Mouse (Mus musculus) heart, adult 18-20 months (tissue): ENCODE data around the gene Fam98a. TPM values are rescaled to one million over a fixed set of nuclear protein-coding genes. Genes with fewer than 3 reads are reported as not detected.

ENCODE experiments used
- DNase-seq, 2 experiments: peaks; one replicate each; pipeline ENCODE4 v3.0.0; 2021 to 2022; ENCODE audit warnings: mixed read lengths in 1 of 2
- long read RNA-seq, 2 experiments: library from polyadenylated mRNA; stranded (forward); transcript quantifications; one replicate each; pipeline ENCODE4 v2.0.0; 2021
- total RNA-seq, 2 experiments: library from RNA; stranded (reverse); gene quantifications; 2 replicates each; pipeline ENCODE4 v1.2.3; 2021

Gene Fam98a
- 10 to 100 TPM; 36.8 to 48.8 TPM for total RNA-seq
- long read RNA-seq, experiment 1, transcript Fam98a-201 (8 exons, 2,817 nt): major isoform, 7 of 9 reads
- long read RNA-seq, experiment 1, partial matches to known transcripts: 0 of 9 reads
- long read RNA-seq, experiment 1, other reads (novel, unspliced or antisense): 2 of 9 reads
- long read RNA-seq, experiment 2, transcript Fam98a-201 (8 exons, 2,817 nt): major isoform, 6 of 8 reads
- long read RNA-seq, experiment 2, partial matches to known transcripts: 0 of 8 reads
- long read RNA-seq, experiment 2, other reads (novel, unspliced or antisense): 2 of 8 reads

DNA sequence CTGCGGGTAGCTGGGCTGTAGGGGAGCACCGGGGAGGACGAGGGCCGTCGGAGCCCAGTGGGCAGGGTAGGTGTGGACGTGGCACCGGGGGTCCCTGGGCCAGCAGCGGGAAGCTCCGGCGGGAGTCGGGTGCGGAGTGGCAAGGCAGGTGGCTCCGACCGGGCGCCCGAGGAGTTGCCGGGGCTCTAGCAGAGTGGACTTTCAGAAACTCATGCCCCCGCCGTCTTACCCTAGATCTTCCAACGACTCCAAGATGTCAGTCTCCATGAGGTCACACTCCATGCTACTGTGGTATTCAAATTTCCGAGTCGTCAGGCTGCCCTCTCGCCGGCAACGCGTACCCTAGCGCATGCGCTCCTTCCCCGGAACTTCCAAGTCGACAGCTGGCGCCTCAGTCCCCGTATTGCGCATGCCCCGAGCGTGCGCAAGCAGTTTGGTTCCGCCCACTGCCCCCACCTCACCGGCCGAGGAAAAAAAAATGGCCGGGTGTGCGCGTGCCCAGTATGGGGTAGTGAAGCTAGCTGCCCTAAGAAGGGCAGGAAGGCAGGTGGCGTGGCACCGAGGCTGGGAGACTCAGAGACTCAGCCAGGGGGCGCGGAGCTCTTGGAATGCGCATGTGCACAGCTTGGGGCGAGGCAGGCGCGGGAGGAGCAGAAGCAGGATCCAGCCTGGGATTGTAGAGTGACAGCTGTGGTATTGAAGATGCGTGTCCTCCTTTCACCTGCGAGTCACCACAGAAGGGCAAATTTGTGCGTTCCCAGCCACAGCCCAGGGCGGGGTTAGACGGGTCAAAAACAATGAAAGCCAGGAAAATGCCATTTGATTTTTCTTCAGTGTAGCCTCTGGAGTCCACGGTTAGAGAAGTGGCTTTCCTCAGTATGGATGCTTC lies at the start of gene Fam98a:
TSS of gene Fam98a (minus strand) at position 435 of the 889 bp plus-strand sequence.
- peak; percentile 98 for DNase-seq

DNA sequence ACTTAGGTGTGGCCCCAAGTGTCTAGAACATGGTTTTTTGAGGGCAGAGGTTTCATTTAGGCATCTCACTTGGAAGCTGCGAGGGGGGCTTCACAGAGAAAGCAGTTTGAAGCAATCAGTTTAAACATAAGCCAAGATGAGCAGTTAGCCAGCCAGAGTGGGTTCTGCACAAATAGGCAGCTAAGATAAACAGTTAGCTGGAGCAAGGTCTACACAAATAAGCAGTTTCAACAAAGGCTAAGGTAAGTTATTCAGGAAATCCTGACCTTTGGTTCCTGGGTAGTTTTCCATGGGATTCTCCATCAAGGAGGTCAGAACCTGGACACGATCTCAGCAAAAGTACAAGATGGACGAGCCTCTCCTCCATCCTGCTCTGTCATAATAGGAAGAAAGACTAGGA lies 46.9 kb upstream of the Fam98a start:
- DNase-seq: no peak

DNA sequence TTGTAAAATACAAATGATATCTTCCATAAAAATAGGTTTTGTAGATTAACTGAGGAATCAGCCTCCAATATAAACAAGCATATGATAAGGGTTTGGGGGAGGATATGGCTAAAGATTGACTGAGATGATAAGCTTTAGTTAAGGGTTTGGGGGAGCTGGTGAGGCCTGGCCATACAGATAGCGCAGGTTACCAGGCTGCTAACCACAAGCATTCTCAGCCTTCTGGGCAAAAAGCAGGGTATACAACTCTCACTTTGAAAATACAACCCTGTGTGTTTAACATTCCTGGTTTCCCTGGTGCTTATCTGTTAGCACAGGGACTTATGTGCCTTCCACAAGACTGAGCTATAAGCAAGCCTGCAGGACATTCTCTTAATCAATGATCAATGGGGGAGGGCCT lies 31.0 kb upstream of the Fam98a start:
- no peak for DNase-seq

DNA sequence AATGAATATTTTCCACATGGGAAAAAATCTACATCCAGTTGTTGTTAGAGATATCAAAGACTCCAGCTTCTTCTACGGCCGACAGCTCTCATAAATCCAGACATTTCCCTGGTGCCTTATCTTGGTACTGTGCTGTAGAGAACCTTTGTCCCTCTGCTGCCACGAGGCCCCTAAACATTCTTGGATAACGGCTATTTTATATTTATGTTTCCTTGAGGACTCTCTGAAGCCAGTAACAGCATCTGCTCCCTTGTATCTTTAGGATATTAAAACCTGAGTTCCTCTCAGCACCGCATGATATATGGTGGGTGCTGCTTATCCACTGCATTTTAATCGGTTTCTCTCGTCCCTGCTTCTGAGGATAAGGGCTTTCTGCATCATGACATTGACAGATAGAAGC lies 23.9 kb upstream of the Fam98a start:
- DNase-seq: no peak

DNA sequence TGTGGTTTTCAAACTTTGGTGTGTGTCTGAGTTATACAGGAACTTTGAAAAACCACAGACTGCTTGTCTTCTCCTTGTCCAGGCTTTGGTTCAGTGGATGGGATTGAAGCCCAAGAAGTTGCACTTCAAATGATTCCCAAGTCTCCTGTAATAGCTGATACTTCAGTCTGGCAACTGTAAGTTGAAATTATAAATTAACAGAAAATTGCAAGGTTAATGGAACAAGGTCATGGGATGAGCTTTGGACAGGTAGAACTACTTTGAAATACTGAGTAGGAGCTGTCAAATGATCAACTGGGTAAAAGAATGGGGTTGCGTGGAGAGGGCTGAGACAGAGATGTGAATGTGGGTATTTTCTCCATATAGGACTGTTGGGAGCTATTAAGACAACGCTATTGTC lies 6.3 kb upstream of the Fam98a start:
- DNase-seq: no peak

DNA sequence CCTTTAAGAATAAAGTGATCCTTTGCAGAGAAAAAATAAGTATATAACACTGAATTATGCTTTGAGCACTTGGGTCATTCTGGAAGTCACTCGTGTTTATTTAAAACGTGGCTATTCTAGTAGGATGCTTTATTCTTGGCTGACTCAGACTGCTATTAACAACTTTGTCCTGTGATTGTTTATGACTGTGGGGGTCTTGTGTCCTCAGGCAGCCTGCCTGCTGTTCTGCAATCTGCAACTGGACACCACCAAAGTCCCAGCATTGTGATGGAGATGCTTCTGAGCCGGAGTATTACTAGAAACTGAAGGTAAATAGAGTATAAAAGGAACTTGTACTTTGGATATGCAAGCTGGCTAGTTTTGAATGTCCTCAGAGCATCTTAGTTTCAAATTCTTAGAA lies 5.3 kb upstream of the Fam98a start:
- DNase-seq: no peak

DNA sequence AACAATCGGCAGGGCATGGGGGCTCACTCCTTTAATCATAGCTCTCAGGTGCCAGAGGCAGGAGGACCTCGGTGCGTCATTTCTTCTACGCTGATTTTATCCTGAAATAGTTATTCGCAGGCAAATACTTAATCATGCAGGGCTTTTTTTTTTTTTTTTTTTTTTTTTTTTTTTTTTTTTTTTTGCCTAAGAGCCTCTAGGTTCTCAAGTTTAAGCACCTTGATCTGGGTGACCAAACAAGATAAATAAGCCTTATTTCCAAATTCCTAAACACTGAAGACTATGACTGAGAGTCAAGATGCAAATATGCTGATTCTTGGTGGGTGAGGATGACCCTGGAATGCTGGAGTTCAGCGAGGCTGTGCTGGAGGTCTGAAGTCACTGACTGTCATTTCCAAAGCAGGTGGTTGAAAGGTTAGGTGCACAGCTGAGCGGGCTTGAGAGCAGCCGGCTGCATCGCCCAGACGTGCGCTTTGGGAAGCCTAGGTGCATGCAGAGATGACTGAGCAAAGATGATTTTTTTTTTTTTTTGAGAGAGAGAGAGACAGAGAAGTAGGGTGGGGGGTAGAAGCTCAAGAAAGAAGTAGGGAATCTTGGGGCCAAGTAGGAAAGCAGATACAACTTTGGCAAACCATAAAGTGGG lies 854 bp downstream of the Fam98a start:
- no peak for DNase-seq

DNA sequence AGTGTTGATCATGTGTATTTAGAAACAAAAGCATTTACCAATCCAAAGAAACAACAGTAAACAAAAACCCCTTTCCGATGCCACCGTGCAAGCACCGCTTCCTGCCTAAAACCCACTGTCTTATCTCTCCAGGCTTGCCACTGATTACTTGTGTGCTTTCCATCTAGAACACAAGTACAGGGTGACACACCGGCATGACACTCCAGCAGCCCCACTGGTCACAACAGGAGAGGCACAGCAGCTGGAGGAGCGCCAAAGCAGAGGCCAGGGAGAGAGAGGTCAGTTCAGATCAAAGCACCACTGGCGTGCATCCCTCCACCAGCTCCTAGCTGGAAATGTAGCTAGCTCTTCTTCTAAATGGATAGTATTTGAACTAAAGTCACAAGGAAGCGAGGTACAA lies 7.5 kb downstream of the Fam98a start:
- peak; percentile 33 to 50 for DNase-seq

DNA sequence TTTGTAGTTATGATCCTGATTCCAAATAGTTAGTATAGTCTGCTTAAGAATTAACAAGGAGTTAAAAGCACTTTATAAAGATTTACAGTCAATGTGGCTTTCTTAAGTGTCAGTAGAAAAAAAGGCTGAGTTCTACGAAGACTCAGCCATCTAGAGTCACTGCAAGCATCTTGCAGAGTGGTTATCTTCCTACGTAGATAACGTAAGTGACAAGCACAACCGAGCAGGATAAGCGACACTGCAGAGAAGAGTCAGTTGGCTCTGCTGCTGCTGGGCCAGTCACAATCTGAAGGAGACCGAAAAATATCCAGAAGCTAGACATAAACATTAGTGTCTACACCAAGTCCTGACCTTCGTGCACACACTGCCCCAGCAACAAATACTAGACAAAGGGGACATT lies 8.3 kb downstream of the Fam98a start:
- no peak for DNase-seq

DNA sequence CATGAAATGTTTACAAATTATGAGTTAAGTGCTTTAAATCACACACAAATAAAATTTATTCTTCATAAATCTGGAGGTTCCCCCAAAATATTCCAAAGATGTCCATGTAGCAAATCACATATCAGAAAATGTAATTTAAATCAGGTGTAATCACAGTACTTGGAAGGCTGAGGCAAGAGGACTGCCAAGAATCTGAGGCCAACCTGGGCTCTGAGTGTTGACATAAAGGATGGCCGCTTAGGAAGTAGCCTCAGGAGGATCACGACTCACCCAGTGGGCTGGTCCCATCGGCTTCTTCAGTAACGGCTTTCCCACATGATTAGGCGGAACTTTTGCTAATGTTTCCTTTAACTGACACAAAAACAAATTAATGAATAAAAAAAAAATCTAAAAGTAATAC lies 11.9 kb downstream of the Fam98a start:
- DNase-seq: no peak

DNA sequence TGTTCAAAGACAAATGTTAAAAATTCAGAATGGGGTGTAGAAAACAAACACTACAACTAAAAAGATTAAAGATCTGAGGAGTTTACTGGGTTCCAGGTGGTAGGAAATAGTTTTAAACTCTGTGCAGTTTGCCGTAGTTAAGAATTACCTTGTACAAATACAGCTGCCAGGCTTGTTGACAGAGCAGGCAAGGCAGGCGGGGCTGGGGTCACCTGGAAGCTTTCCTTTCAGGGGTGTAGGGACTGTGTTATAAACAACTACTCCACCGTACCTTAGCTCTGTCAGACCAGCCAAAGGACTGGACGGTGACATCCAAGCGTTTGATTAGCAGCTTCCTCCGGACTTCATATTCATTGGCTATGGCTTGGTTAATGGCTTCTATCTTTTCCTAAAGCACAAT lies 12.6 kb downstream of the Fam98a start:
- no peak for DNase-seq

DNA sequence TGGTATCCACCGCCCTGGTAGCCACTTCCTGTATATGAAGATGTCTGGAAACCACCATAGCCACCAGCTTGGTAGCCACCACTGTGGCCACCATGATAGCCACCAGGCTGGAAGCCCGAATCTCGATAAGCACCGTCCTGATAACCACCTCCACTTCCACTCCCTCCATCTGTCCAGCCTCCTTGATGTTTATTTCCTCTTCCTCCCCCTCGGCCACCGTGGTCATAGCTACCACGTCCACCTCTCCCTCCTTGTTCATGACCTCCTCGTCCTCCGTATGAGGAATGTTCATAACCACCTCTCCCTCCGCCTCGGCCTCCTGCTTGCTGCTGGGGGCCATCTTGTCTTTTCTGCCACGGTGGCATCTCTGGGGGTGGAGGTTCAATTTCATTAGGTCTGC lies 13.3 kb downstream of the Fam98a start:
- DNase-seq: no peak

DNA sequence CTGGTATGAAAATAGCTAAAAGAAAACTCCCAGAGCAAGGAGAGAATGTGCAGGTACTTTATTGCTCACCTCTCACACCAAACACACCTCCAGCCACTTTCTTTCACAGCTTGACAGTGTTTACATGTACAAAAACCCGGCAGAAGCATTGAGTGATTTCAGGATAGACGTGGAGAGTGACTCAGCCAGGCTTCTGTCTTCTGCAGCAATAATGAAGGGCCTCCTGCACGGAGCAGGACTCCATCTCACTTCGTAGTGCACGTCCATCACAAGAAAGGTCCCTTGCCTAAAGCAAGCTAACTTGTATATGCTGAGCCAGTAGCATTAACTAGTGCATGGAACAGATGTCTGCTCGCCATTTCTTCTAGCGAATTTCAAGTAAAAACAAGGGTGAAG lies 14.7 kb downstream of the Fam98a start:
- no peak for DNase-seq

DNA sequence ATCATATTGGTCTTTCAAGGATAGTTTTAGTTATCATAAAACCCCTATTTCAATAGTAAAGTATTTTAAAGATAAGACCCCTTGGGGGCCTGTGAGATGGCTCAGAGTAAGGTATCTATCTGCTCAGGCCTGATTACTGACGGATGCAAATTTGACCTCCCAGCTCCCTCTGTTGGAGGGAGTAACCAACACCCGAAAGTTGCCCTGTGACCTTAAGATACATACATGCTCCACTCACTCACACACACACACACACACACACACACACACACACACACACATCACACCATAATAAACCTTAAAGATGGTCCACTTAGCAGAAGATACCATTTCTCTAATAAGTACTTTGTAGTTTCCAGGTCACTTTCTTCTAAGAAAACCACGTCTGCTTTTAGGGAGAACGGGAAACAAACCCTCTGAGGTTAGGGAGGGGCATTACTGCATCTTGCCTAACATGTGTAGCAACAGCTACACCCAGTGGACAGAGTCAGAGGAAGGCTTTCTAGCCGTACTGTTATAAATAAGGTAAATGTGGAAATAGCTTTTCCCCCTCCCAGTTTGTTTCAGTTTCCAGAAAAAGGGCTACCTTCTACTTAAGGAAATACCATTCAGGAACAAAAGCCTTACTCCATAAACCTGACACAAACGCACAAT lies 15.2 kb downstream of the Fam98a start:
- peak; percentile 65 to 66 for DNase-seq

DNA sequence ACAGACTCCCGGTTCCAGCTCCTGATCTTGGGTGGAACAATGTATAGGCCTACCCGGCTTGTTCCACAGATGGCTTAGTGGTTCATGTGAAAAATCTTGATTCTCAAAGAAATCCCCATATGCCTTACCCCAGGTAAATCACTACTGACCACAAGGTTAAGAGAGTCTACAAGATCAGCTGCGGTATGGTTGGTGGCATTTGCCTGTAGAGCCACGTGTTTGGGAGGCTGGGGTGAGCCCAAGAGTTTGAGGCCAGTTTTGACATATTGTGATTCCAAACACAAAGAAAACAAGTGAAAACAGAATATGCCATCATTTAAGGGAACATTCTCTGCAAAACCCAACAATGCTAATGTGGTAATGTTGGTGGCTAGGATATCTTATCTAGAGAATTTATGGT lies 16.1 kb downstream of the Fam98a start:
- DNase-seq: no peak

DNA sequence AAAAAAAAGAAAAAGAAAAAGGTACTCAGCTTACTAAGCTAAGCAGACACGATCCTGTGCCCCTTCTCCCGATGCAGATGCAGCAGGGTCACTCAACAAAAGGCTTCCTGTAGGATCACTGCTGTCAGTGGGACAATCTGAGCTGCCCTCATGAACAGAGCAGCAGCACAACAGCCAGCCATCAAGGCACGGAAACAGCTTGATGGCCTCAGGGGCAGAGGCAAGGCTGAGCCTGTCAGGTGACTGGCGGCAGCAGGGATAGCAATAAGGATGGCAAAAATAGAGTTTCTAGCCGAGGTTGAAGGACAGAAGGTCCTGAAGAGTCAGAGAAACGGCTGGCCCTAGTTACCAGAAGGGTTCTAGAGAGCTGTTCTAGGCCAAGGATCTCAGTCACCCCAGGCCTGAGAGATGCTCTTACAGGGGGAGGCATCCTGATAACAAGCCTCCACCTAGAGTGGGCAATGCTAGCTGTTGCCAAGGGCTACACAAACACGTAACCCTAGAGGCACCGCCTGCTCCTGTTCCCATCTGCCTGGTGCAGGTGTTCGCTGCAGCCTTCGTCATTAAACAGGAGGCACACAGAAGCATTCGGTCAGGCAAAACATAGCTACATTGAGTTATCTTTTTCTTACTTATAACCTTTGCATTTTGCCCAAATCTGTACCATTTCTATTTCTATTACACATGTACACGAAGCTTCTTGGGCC lies 17.3 kb downstream of the Fam98a start:
- no peak for DNase-seq

DNA sequence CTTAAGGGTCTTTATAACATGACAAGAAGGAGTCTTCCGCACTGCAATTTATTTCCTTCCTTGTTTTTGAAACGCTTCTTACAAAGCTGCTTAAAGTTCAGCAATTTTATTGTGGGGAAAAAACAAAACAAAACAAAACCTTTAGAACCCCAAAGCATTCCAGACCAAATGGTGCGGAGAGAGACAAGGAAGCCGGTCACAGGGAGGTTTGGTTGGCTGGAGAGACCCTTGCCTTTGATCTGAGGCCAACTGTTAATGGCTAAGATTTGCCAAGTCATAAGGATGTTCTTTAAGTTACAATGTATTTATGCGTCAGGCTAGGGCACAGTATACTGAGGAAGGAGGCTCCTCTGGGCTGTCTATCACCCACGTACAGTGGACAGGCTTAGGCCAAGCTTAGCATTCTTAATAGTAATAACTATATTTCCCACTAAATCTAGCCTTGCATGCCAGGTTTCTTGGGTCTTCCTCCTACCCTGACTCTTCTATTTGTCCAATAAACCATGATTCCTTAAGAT lies 19.2 kb downstream of the Fam98a start:
- no peak for DNase-seq

DNA sequence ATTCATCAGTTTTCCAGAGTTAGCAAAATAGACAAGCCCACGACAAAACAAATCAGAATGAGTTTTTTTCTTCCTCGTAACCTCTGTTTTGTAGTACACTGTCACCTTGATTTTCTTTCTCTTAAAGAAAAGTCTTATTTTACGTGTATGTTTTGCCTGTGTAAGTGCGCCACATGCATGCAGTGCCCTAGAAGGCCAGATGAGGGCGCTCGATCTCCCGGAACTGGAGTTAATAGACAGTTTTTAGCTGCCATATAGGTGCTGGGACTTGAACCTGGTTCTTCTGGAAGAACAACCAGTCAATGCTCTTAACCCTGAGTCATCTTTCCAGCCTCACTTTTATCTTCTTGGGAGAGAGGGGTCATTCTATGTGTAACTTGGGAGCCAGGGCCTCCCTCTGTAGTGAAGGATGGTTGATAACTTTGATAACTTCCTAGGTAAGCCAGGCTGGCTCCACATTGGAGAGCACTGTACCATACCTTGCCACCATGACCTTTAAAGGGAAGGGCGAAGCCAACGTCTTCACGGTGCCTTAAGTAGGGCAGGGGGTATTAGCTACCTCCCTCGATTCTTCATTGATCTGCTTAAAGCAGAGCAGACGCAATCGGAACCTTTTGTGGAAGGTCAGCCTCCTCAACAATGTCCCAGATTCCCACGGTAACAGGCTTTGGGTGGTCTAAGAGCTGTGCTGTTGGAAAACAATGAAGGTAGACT lies 22.4 kb downstream of the Fam98a start:
- no peak for DNase-seq

DNA sequence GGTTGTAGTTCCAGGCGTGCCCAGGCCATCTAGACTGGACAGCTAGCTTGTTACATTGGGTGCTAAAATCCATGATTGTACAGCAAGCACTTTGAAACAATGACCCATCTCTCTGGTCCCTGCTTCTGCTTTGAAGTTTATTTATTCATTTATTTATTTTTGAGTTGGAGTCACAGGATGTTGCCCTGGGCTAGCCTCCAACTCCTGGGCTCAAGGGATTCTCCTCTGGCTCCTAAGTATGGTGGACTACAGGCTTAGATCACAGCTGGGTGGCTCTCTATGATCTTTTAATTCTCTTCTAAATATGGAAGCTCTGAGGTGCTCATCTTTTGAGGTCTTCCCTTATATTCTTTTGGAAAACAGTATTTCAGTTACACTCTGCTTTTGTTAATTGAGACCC lies 25.3 kb downstream of the Fam98a start:
- DNase-seq: no peak

DNA sequence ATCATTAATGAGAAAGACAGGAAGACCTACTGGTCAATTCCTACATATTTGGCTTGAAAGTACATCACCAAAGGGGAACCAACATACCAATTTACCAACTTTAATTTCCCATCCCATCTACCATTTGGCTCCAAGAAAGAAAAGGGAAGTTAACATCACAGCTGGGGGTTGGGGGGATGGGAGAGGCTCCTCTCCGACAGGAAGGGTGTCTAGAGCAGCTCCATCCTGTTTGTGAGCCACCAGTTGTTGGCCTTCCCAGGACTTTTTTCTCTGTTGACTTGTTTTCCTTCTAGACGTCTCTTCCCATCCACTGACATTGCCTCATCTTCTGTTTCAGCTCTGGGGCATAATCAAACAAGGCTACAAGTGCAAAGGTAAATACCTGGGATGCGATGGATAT lies 27.9 kb downstream of the Fam98a start:
- DNase-seq: peak; percentile 48 to 82
